Mouse (Mus musculus): Measurements from ENCODE around the gene Ifna6. TPM values are rescaled to one million over a fixed set of nuclear protein-coding genes. Genes with fewer than 3 reads are reported as not detected.
A peak's percentile ranks its signal among the peaks of the same experiment; 100 is the strongest.
"Not testable (repeated sequence)": the region's sequence is repeated elsewhere in the genome, so short reads cannot be mapped to it uniquely, and the experiment has no call there.

Gene Ifna6
- polyA plus RNA-seq, 1 experiment from 2014 or later = not detected

DNA sequence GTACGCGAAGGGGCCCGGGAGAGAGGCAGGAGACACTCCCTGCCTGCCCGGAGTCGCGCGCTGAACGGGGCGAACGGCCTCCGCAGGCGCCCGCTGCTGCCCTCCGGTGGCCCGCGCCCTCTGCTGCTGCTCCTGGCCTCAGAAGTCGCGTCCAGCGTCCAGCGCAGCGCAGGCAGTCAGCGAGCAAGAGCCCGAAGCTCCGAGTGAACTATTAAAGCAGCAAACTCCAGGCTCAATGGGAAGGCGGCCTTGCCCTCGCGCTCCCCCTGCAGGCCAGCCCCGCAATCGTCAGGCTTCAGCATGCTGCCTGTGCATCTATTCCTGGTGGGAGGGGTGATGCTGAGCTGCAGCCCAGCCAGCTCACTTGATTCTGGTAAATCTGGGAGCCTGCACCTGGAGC is 24.3 kb upstream of the Ifna6 start, which contains the start of gene Gm13287:
TSS of gene Gm13287 (plus strand) at position 301 of the 400 bp plus-strand sequence.
- H3K4me3 ChIP-seq (replicated peaks); H3K36me3 ChIP-seq; H3K4me1 ChIP-seq (replicated peaks); H3K27ac ChIP-seq; H3K27me3 ChIP-seq; H3K9ac ChIP-seq (replicated peaks); ATAC-seq (ENCODE audit: insufficient number of reproducible peaks, insufficient read depth, low FRiP score, low TSS enrichment, low read depth); H3K9me3 ChIP-seq: not testable (repeated sequence)
- peak within 1 kb of the TSS; percentile 19; the same call in 1 of the 2 replicates for H3K4me2 ChIP-seq
- WGBS = no CpG with 5 or more reads among the region's 29 CpGs

DNA sequence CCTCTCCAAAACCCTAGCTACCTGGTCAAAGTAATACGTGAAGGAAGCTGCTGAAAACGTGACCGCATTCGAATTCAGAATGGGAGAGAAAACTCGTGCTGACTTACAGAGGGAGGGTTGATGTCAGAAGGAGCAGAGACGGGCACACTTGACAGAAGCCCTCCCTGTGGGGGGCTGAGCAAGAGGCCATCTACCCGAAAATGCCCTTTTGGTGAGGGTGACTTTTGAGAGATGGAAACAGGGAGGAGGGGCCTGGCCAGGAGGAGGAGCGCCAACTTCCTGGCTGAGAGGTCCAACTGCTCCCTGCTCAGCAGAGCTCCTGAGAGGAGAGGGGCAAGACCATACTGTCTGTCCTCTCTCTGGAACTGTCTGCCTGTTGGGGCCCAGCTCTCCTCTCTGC is 22.0 kb upstream of the Ifna6 start, which contains the start of gene Gm13288:
TSS of gene Gm13288 (plus strand) at position 301 of the 400 bp plus-strand sequence.
- H3K9ac ChIP-seq (replicated peaks); ATAC-seq (ENCODE audit: insufficient number of reproducible peaks, insufficient read depth, low FRiP score, low TSS enrichment, low read depth); H3K4me1 ChIP-seq (replicated peaks); H3K9me3 ChIP-seq; H3K36me3 ChIP-seq; H3K27ac ChIP-seq; H3K27me3 ChIP-seq: not testable (repeated sequence)
- no CpG with 5 or more reads among the region's 8 CpGs for WGBS
- 0 out of 2 replicates have a peak within 1 kb of the TSS, but pooled peaks have one; percentile 26 for H3K4me3 ChIP-seq (replicated peaks)
- peak within 1 kb of the TSS; percentile 36; the same call in 1 of the 2 replicates for H3K4me2 ChIP-seq

DNA sequence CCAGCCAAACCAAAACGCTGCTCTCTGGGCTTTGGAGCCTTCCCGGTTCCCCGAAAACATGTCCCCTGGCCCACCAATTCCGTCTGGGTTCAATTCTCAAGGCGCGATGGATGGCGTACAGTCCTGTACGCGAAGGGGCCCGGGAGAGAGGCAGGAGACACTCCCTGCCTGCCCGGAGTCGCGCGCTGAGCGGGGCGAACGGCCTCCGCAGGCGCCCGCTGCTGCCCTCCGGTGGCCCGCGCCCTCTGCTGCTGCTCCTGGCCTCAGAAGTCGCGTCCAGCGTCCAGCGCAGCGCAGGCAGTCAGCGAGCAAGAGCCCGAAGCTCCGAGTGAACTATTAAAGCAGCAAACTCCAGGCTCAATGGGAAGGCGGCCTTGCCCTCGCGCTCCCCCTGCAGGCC is 21.5 kb upstream of the Ifna6 start:
- not testable (repeated sequence) for H3K27me3 ChIP-seq; H3K4me1 ChIP-seq (replicated peaks); ATAC-seq (ENCODE audit: insufficient number of reproducible peaks, insufficient read depth, low FRiP score, low TSS enrichment, low read depth); H3K9me3 ChIP-seq; H3K9ac ChIP-seq (replicated peaks); H3K27ac ChIP-seq; H3K36me3 ChIP-seq
- H3K4me2 ChIP-seq = peak overlapping the region; percentile 36; the same call in 1 of the 2 replicates
- 0 out of 2 replicates have a peak overlapping the region, but pooled peaks have one; percentile 26 for H3K4me3 ChIP-seq (replicated peaks)
- WGBS = 0% methylated on average over 8 of the region's 34 CpGs

DNA sequence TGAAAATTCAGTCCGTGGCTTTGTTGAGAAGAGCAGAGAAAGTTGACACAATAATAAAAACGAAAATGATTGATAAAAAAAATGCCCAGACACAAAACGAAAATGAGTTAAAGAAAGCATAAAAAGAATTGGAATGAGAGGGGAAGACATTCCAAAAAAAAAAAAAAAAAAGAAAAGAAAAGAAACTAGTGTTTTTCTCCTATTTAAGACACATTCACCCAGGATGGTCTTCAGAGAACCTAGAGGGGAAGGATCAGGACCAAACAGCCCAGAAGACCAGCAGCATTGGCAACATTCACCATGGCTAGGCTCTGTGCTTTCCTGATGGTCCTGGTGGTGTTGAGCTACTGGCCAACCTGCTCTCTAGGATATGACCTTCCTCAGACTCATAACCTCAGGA is 11.3 kb upstream of the Ifna6 start, which contains the start of gene Ifna7:
TSS of gene Ifna7 (plus strand) at position 301 of the 400 bp plus-strand sequence.
- Histone ChIP-seq H3K36me3 (no peaks in the 10 kb centered on the region), H3K4me2 (no peak within 1 kb of the TSS), H3K9ac (replicated peaks) (no peak within 1 kb of the TSS), H3K9me3 (no peaks in the 10 kb centered on the region), H3K4me3 (replicated peaks) (no peak within 1 kb of the TSS), H3K4me1 (replicated peaks) (no peaks in the 10 kb centered on the region), H3K27ac (no peak within 1 kb of the TSS), H3K27me3 (no peaks in the 10 kb centered on the region; the same call in 1 of the 2 replicates)
- 66% methylated on average over 3 of the region's 3 CpGs for WGBS
- no peak for ATAC-seq (ENCODE audit: insufficient number of reproducible peaks, insufficient read depth, low FRiP score, low TSS enrichment, low read depth)

DNA sequence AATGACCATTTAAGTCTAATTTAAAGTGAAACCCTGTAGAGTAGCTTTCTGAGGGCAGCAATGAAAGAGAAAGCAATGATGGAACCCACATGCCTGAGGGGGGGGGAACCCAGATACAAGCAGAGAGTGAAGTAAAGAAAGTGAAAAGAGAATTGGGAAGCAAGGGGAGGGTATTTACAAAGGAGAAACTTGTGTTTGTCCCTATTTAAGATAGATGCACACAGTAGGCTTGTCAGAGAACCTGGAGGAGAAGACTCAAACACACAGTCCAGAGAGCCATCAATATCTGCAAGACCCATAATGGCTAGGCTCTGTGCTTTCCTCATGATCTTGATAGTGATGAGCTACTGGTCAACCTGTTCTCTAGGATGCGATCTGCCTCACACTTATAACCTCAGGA is 7.6 kb upstream of the Ifna6 start, which contains the start of gene Ifna11:
TSS of gene Ifna11 (plus strand) at position 301 of the 400 bp plus-strand sequence.
- no peak within 1 kb of the TSS for H3K4me3 ChIP-seq (replicated peaks)
- no peak within 1 kb of the TSS for H3K4me2 ChIP-seq
- no peaks in the 10 kb centered on the region; the same call in 1 of the 2 replicates for H3K27me3 ChIP-seq
- no peaks in the 10 kb centered on the region for H3K9me3 ChIP-seq
- 83% methylated on average over 1 of the region's 1 CpGs for WGBS
- no peak for ATAC-seq (ENCODE audit: insufficient number of reproducible peaks, insufficient read depth, low FRiP score, low TSS enrichment, low read depth)
- no peaks in the 10 kb centered on the region for H3K36me3 ChIP-seq
- no peak within 1 kb of the TSS for H3K9ac ChIP-seq (replicated peaks)
- no peak within 1 kb of the TSS for H3K27ac ChIP-seq
- no peaks in the 10 kb centered on the region for H3K4me1 ChIP-seq (replicated peaks)

DNA sequence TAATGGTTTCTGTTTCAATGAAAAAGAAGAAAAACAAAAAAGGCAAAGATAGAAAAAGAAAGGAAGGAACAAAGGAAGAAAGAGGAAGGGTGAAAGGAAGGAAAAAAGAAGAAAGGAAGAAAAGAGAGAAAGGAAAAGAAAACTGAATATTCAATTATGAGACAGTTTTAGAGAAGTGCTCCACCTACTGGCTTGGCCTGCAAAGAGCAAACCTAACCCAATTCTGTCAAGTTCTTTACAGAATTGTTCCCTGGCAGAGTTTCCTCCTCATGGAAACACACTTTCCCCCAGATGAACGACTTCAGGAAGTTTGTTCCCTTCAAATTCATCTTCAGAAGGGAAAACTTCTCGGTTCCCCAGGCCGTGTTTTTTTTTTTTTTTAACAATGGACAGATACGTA is 4.2 kb upstream of the Ifna6 start:
- H3K4me3 ChIP-seq (replicated peaks) = no peak overlapping the region
- 26% methylated on average over 4 of the region's 4 CpGs for WGBS
- no peak overlapping the region for H3K9ac ChIP-seq (replicated peaks)
- no peaks in the 10 kb centered on the region for H3K4me1 ChIP-seq (replicated peaks)
- ATAC-seq (ENCODE audit: insufficient number of reproducible peaks, insufficient read depth, low FRiP score, low TSS enrichment, low read depth) = no peak
- no peak overlapping the region for H3K4me2 ChIP-seq
- no peak overlapping the region for H3K27ac ChIP-seq
- no peaks in the 10 kb centered on the region for H3K36me3 ChIP-seq
- no peaks in the 10 kb centered on the region for H3K9me3 ChIP-seq
- H3K27me3 ChIP-seq = no peaks in the 10 kb centered on the region

DNA sequence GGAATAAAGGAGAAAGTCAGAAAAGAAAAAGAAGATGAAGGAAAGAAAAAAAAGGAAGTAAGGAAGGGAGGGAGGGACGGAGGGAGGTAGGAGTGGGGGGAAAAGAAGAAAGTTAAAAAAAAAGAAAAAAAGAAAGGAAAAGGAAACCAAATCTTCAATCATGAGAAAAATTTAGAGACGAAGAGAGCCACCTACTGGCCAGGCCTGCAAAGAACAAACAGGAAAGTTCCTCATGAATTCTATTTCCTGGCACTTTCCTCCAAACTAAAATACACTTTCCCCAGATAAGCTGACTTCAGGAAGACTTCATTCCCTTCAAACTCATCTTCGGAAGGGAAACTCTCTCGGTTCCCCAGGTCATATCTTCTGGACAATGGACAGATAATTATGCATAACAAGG is 3.3 kb downstream of the Ifna6 start:
- Histone ChIP-seq H3K4me1 (replicated peaks) (no peaks in the 10 kb centered on the region), H3K4me2 (no peak overlapping the region), H3K9ac (replicated peaks) (no peak overlapping the region), H3K27ac (no peak overlapping the region), H3K27me3 (no peaks in the 10 kb centered on the region), H3K9me3 (no peaks in the 10 kb centered on the region), H3K4me3 (replicated peaks) (no peak overlapping the region), H3K36me3 (no peaks in the 10 kb centered on the region)
- no peak for ATAC-seq (ENCODE audit: insufficient number of reproducible peaks, insufficient read depth, low FRiP score, low TSS enrichment, low read depth)
- WGBS = 34% methylated on average over 4 of the region's 4 CpGs

DNA sequence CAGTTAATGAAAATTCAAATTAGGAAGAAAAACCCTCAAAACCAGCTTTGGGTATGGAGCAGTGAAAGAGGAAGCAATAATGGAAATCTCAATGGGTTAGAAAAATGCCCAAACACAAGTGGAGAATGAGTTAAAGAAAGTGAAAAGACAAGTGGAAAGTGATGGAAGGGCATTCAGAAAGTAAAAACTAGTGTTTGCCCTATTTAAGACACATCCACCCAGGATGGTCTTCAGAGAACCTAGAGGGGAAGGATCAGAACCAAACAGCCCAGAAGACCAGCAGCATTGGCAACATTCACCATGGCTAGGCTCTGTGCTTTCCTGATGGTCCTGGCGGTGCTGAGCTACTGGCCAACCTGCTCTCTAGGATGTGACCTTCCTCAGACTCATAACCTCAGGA is 8.0 kb downstream of the Ifna6 start, which contains the start of gene Ifna5:
TSS of gene Ifna5 (plus strand) at position 301 of the 400 bp plus-strand sequence.
- H3K27ac ChIP-seq; H3K9ac ChIP-seq (replicated peaks); ATAC-seq (ENCODE audit: insufficient number of reproducible peaks, insufficient read depth, low FRiP score, low TSS enrichment, low read depth); H3K4me3 ChIP-seq (replicated peaks); H3K4me2 ChIP-seq; H3K4me1 ChIP-seq (replicated peaks); H3K36me3 ChIP-seq; H3K9me3 ChIP-seq; H3K27me3 ChIP-seq: not testable (repeated sequence)
- 80% methylated on average over 1 of the region's 1 CpGs for WGBS

DNA sequence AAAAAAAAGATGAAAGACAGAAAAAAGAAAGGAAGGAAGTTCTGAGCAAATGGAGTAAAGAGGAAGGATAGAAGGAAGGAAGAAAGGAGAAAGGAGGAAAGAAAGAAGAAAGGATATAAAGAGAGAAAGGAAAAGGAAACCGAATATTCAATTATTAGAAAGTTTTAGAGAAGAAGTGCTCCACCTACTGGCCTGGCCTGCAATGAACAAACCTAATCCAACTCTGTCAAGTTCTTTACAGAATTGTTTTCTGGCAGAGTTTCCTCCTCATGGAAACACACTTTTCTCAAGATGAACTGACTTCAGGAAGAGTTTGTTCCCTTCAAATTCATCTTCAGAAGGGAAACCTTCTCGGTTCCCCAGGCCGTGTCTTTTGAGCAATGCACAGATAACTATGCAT is 11.6 kb downstream of the Ifna6 start:
- WGBS = 48% methylated on average over 3 of the region's 3 CpGs
- no peak overlapping the region for H3K4me3 ChIP-seq (replicated peaks)
- no peak for ATAC-seq (ENCODE audit: insufficient number of reproducible peaks, insufficient read depth, low FRiP score, low TSS enrichment, low read depth)
- no peaks in the 10 kb centered on the region for H3K9me3 ChIP-seq
- no peak overlapping the region for H3K9ac ChIP-seq (replicated peaks)
- no peaks in the 10 kb centered on the region for H3K36me3 ChIP-seq
- H3K27me3 ChIP-seq = no peaks in the 10 kb centered on the region
- no peaks in the 10 kb centered on the region for H3K4me1 ChIP-seq (replicated peaks)
- H3K27ac ChIP-seq = no peak overlapping the region
- H3K4me2 ChIP-seq = no peak overlapping the region

DNA sequence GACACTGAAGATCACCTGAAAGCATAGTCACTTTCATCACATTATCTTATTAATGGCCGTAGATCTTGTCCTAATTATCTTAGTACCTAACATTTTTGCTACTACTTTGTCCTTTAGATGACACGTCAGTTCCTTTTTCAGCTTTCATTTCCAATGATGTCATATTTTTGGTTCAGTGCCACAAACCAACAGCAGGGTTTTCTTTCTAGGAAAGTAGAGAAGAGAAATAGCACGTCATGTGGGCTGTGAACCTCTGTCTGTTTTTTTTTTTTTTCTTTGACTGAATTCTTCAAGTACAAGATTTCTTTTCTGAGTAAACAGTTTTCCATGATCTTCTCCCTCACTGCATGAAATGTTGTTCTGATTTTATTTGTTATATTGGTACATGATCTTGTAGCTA is 12.8 kb downstream of the Ifna6 start:
- Histone ChIP-seq H3K4me3 (replicated peaks) (no peak overlapping the region), H3K36me3 (no peaks in the 10 kb centered on the region), H3K9ac (replicated peaks) (no peak overlapping the region), H3K27ac (no peak overlapping the region), H3K9me3 (no peaks in the 10 kb centered on the region), H3K4me2 (no peak overlapping the region), H3K4me1 (replicated peaks) (no peaks in the 10 kb centered on the region), H3K27me3 (no peaks in the 10 kb centered on the region)
- WGBS = 84% methylated on average over 3 of the region's 3 CpGs
- ATAC-seq (ENCODE audit: insufficient number of reproducible peaks, insufficient read depth, low FRiP score, low TSS enrichment, low read depth) = no peak

DNA sequence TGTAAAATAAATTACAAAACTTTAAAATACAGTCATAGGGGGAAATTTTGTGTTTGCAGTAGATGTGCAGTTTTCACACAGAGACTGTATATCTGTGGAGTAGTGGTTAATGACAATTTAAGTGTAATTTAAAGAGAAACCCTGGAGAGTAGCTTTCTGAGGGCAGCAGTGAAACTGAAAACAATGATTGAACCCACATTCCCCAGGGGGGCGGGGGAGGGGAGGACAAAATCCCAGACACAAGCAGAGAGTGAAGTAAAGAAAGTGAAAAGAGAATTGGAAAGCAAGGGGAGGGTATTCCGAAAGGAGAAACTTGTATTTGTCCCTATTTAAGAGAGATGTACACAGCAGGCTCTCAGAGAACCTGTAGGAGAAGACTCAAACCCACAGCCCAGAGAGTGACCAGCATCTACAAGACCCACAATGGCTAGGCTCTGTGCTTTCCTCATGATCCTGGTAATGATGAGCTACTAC is 14.3 kb downstream of the Ifna6 start, which contains the start of gene Ifna4:
TSS of gene Ifna4 (plus strand) at position 424 of the 474 bp plus-strand sequence.
- Histone ChIP-seq H3K9ac (replicated peaks) (no peak within 1 kb of the TSS), H3K4me3 (replicated peaks) (no peak within 1 kb of the TSS), H3K9me3 (no peaks in the 10 kb centered on the region), H3K36me3 (no peaks in the 10 kb centered on the region), H3K27me3 (no peaks in the 10 kb centered on the region), H3K27ac (no peak within 1 kb of the TSS), H3K4me2 (no peak within 1 kb of the TSS), H3K4me1 (replicated peaks) (no peaks in the 10 kb centered on the region)
- ATAC-seq (ENCODE audit: insufficient number of reproducible peaks, insufficient read depth, low FRiP score, low TSS enrichment, low read depth) = no peak
- WGBS = 55% methylated on average over 2 of the region's 2 CpGs

DNA sequence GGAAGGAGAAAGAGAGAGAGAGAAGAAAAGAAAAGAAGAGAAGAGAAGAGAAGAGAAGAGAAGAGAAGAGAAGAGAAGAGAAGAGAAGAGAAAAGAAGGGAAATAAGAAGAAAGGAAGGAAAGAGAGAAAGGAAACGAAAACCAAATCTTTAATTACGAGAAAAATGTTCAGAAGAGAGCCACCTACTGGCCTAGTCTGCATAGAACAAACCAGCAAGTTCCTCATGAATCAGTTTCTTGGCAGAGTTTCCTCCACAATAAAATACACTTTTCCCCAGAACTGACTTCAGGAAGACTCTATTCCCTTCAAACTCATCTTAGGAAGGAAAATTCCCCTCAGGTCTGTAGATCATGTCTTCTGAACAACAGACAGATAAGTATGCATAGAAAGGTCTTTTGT is 18.1 kb downstream of the Ifna6 start:
- ATAC-seq (ENCODE audit: insufficient number of reproducible peaks, insufficient read depth, low FRiP score, low TSS enrichment, low read depth) = no peak
- Histone ChIP-seq H3K4me3 (replicated peaks) (no peak overlapping the region), H3K27ac (no peak overlapping the region), H3K4me1 (replicated peaks) (no peaks in the 10 kb centered on the region), H3K9ac (replicated peaks) (no peak overlapping the region), H3K27me3 (no peaks in the 10 kb centered on the region), H3K4me2 (no peak overlapping the region), H3K36me3 (no peaks in the 10 kb centered on the region), H3K9me3 (no peaks in the 10 kb centered on the region)
- WGBS = 59% methylated on average over 2 of the region's 2 CpGs
